Mouse (Mus musculus): Measurements from ENCODE around the gene Coro6.

The Coro6 gene

DNA sequence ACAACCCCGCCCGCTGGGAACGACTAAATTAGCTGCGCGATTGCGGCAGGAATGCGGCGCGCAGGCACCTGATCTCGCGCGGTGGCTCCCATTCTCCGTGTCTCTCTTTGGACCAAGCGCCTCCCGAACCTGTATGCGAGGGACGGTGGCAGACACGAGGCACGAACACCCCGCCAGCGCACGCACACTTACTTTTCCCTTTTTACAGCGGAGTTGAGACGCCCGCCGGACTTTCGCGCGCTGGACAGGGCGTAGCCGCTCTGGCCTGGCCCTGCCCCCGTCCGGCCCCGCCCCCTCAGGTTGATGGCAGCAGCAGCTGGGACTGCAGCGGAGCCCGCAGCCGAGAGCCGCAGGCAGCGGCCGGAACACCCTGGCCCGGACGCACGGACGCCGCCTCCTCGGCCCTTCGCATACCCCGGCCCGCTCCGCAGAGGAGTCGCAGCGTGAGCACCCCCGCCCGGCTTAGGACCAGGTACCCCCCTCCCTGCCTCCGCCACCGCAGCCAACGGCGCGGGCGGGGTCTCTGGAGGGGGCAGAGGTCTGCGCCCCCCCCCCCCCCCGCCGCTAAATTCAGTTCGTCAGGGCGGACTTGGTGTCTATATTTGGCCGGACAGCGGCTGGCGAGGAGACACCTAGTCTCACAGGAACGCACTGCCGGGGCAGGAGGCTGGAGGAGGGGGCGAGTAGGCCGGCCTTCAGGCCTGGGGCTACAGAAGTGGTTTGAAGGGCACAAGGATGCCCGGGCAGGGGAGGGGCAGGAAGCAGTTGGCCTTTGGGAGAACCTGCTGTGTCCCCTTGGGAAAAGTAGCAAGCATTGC, at the start of gene Coro6:
Gene Coro6, plus strand, starts transcription at position 129 of the 818 bp plus-strand sequence.
- peak; percentile 58 to 66 for DNase-seq (ENCODE audit: low spot score in 2 of 2)

DNA sequence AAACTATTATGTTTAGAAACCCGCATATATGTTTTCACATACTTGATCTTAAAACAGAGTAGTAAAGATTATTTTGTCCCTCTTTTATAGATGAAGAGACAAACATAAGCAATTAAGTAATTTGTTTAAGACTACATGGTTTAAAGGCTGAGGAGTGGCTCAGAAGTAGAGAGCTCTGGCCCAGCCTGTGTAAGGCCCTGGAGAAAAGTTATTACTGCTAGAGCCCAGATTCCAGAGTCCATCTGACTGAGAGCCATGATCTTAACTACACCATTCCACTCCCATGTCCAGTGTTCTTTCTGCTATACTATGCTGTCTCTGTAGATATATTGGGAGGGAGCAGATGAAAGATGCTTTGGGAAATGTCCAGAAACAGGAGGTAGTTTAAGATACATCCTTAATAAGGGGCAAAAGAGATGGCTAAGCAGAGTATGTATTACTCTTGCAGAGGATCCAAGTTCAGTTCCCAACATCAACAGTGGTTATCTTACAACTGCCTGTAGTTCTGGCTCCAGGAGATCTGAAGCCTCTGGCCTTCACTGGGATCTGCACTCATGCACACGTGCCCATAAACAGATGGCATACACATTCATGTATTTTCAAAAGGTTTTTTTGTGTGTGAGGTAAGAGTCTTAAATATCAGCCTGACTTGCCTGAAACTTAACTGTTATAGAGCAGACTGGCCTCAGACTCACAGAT, 47.9 kb upstream of the Coro6 start:
- no peak for DNase-seq (ENCODE audit: low spot score in 2 of 2)

DNA sequence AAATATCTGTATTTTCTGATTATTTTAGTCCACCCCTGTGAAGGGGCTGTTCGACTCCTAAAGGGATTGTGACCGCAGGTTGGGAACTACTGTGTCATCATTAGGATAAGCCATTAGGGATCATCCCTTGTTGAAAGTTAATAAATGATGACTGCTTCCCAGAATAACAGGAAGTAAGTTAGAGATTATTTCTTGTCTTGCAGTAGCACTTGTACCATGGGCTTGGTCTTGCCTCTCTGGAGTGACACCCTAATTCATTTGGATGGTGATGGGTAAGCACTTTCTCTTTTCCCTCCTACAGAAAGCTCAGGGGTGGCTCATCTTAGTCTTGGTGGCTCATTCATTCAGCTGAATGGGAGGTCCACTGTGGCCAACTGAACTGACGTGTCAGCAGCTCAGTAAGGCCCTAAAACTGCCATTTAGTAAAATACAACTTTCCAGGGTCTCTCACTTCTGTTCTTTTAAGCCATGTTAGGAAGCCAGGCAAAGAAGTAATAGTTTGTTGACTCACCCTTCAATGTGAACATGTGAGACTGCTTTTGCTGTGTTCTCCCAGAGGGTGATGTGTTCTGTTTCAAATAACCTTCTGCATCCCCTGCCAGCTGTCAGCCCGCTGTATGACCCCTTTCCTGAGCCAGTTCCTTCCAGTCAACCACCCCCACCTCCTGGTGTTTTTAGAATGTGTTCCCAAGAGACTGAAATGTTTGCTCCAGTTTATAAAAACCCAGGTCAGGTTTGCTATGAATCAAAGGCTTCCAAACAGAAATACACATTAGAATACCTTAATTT, 45.8 kb upstream of the Coro6 start:
- DNase-seq (ENCODE audit: low spot score in 2 of 2): no peak

- no peak for DNase-seq (ENCODE audit: low spot score in 2 of 2)
These were observed 44.2 kb upstream of the Coro6 start for GRCm38 (mm10) chr11:77418021-77418420.

DNA sequence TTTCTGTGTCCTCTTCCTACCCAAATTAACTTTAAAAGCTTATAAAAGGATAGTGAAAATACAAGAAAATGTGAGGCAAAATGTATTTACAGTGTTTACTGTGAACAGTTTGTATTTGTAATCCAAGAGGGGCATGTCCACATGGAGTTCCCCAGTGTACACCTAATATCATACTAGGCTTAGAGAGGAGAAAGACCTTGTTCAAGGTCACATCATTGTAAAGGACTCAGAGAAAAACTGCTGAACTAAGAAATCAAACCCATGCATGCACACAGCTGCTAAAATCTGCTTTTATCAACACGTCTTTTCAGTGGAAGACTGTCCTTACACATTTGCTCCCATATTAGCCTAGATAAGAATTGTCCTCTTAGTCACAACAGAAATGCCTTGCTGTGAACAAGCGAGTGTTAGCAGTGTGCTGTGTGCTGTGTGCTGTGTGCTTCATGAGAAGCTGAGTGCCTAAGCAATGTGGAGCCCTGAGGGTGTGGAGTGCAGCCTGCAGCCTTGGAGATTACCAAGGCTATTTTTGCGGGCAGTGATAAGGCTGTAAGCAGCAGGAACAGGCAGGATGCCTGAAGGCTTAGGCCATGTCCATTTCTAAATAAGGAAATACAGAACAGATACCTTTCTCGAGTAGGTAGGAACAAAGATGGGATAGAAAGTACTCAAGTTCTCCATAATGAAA, 38.9 kb upstream of the Coro6 start:
- DNase-seq (ENCODE audit: low spot score in 2 of 2): no peak

DNA sequence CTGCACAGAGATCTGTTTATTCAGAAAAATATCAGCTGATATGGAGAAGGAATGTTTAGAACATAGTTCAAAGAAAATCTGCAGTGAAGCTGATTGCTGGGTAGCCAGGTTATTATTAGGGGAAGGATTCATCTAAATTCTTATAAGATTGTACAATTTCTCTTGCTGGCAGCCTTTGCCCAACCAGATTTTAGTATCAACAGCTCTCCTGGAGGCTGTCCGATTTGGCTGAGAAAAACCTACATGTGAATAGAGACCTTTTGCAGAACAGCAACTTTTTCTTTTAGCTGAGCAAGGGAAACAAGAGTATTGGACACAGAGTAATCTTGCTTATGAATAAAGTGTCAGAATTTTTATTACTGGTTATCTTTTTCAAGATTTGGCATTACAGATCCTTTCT, 33.8 kb upstream of the Coro6 start:
- DNase-seq (ENCODE audit: low spot score in 2 of 2): no peak

GRCm38 (mm10) chr11:77437026-77437425, 25.2 kb upstream of the Coro6 start:
- no peak for DNase-seq (ENCODE audit: low spot score in 2 of 2)

DNA sequence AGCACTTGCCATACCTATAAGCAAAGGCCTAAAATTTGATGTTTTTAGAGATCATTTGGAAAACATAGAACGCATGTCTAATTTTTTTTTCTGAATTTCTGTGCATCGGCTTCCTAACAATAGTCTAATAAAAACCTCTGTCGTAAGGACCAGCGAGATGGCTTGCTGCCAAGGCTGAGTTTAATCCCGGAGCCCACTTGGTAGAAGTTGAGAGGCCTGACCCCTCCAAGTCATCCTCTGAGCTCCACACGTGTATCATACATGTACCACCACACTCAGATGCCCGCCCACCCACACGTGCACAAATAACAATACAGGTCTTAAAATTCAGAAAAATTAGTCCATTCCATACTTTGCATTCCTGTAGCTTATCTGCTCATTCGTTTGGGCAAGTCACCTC, 22.1 kb upstream of the Coro6 start:
- no peak for DNase-seq (ENCODE audit: low spot score in 2 of 2)

DNA sequence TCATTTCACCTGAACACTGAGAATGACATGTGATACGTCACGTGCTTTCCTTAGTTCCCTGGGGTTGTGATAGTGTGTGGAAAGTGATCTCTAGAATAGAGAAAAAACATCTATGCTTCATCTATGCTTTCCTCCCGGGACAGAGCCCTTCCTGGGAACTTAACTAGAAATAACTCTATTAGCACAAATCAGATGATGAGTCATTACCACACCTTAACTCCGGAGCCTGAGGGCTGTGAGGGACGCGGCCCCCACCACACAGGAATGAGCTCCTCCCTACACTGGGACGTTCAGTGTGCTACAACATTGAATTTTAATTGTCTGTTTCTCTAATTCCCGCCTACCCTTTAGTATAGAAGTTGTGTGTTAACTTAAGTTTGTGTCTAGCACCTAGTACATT, 21.2 kb upstream of the Coro6 start:
- no peak for DNase-seq (ENCODE audit: low spot score in 2 of 2)

DNA sequence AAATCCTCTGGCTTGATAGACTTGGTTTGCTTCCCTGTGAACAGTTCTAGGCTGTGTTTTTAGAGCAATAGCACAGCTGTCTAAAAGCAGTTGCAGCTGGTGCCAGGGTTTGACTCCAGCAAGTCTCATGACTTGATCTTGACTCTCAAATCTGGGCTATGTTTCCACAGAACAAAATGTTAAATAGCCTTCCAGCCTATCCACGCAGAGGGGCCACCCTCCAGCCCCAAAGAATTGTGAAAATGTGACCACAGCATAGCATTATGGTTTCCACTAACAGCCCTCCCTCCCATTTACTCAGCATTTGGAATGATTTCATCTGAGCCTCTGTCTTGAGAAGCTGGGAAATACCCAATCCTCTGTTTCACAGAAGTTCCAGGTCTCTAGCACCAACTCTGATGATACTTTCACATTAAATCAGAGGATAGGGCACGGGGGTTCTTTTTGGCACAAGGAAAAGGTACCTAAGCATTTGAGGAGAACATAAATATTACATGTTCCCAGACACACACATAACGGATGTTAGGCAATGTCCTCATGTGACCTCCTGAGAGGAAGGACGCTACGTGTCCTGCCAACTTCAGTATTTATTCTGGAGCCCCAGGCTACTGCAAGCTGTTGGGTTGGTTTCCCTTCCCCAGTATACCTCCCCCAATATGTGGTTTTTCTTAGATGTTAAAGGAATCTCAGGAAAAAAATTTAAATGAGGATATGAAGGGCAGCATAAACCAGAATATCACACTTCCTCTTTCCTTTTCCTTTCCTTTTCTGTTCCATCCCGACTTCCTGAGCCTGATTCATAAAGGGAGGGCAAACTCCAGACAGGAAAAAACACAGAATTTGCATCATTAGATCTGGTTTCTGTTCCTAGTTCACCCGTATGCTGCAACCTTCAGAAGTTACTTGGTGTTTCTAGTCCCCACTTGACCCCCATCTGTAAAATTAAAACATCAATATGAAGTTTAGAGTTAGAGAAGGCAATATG, 19.7 kb upstream of the Coro6 start:
- DNase-seq (ENCODE audit: low spot score in 2 of 2): no peak

DNA sequence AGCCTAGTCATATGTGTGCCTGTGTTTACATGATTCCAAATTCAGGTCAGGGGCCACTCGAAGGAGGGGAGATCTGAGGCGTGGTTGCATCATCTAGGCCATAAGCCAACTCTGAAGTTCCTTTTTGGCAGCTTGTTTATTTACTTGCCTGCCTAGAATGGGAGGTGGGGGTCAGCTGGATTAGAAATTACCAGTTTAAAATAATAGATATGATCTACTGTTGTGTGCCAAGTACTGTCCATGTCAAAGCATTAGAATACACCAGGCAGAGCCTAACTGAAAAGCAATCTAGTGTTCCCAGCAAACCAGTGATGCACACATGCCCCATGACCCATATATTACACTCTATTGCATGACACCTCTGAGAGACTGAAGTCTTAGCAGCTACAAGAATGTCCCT, 17.3 kb upstream of the Coro6 start:
- no peak for DNase-seq (ENCODE audit: low spot score in 2 of 2)

DNA sequence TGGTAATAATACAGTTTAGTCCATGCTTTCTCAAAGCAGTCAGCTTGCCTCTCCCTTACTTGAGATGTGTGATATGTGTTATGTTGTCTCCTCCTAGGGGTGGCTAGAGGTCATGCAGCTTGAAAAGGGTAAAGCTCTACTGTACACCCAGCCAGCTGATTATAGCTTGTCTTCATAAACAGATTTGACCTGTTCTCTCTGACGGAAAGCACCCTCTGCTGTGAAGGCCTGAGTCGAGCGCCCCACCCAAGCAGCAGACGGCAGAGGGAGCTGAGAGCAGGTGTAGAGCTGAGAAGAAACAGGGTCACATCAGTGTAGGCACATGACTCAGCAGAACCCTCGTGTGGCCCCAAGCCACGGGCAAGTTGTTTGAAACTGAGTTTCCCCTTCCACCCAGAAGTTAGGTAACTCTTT, 15.6 kb upstream of the Coro6 start:
- peak; percentile 46 to 55 for DNase-seq (ENCODE audit: low spot score in 2 of 2)

GRCm38 (mm10) chr11:77449224-77449623, 13.0 kb upstream of the Coro6 start:
- no peak for DNase-seq (ENCODE audit: low spot score in 2 of 2)

DNA sequence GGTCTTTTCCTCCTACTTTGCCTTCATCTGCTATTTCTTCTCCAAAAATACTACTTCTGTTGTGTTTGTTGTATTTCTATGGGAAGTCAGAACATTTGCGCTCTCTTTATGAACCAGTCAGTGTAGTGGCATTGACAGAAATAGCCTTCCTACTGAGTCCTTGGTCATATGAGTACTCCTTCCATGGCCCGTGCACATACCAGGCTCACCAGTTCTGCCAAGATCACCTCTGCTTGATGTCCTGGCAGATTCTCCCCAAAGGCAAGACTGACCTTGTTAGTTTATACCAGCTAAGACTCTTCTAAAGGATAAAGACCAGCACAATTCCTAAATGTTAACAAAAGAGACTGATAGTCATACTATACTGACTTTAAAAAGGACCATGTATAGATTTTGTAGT, 10.5 kb upstream of the Coro6 start:
- no peak for DNase-seq (ENCODE audit: low spot score in 2 of 2)

GRCm38 (mm10) chr11:77453388-77453787, 8.8 kb upstream of the Coro6 start:
- DNase-seq (ENCODE audit: low spot score in 2 of 2): no peak

DNA sequence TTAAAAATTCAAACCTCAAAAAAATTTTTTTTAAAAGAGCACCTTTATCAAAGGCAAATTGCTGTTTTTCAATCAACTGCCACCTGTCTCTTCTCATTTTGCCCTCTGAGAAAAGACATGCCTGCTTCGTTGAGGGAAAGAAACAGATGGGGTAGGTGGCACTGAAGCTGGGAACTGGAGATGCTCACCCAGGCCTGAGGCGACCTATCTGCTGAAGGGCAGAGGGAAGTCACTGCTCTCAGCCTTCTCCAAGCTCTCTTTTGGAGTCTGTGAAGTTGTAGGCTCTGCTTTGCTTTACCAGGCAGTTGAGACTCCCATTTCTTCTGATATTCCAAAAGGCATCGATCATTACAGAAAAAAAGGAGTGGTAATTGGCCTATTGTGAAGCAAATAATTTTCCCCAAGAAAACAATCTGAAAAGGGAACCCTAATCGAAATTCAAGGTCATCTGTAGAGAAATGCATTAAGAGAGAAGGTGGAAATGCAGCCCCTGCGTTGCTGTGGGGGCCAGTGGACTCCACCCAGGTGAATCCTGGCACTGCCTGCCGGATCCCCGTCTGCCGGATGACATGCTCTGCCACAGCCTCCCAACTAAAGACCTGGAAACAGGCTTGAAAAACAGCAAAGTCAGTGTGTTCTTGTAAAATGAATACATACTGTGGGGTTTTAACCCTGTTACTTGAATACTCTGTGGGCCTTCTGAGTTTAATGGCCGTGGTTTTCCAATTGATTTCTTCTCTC, 6.3 kb upstream of the Coro6 start:
- no peak for DNase-seq (ENCODE audit: low spot score in 2 of 2)

GRCm38 (mm10) chr11:77456866-77457265, 5.3 kb upstream of the Coro6 start:
- DNase-seq (ENCODE audit: low spot score in 2 of 2): no peak

DNA sequence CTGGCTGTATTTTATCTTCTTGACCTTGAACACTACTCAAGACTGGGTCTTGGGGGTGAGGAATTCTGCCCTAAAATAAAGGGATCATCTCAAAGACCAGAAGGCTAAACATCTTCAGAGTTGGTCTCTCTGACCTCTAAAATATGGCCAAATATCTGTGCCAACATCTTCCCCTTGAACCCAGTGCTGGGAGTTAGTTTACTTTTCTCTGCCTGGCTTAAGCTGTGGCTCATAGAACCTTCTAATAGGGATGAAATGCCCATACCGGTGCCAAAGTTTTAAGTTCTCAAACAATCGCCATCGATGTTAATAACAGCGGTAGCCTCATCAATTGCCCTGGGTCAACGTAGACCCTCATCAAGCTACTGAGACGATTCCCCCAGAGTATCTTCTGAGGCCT, 355 bp upstream of the Coro6 start:
- DNase-seq (ENCODE audit: low spot score in 2 of 2): no peak

DNA sequence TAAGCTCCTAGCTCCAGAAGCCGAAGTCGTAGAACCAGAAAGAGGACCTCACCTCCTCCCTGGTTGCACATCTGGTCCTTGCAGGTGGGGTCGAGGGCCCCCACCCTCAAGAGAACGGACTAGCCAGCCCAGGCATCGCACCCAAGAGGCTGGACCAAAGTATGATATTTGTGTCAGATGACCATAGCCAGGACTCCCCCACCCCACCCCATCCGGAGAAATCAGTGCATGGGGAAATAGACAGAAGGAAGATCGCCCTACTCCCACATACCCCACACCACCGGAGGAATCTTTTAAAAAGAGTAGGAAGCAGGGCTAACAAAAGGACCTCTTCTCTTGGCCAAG, 862 bp downstream of the Coro6 start:
- no peak for DNase-seq (ENCODE audit: low spot score in 2 of 2)

DNA sequence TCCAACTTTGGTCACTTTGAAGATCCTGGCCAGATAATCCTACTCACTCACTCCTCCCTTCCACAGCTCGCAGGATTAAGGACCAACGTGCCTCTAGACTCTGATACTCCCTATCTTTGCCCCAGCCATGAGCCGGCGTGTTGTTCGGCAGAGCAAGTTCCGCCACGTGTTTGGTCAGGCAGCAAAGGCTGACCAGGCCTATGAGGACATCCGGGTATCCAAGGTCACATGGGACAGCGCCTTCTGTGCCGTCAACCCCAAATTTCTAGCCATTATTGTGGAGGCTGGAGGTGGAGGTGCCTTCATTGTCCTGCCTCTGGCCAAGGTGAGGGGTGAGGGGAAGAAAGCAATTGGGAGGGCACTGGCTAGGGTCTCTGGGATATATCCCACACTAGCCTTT, 1.6 kb downstream of the Coro6 start:
- no peak for DNase-seq (ENCODE audit: low spot score in 2 of 2)
